Mouse (Mus musculus) lung, postnatal 25 days (tissue): ENCODE measurements around the gene 9930111J21Rik2.
"Not testable (repeated sequence)": the region's sequence is repeated elsewhere in the genome, so short reads cannot be mapped to it uniquely, and the experiment has no call there.

ENCODE experiments used
- DNase-seq: peaks from one replicate; pipeline ENCODE4 v3.0.0; 2022; ENCODE audit warnings: low spot score

The 9930111J21Rik2 gene

DNA sequence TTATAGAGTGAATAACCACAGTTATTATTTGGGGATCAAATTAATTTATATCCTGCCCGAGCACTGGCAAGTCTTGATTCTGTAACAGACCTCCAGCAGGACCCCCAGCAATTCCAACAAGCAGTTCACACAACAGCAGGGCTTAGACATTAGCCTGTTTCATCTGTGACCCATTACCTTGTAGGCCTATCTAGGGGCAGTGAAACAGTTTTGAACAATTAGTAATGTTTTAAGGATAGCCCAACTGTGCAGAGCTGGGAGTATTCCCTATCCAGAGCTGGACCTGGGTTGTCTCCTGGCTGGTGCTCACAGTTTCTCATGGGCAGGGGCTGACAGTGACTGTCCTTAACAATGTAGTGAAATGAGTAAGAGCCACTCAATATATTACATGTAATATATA lies 26.0 kb upstream of the 9930111J21Rik2 start:
- DNase-seq = no peak

DNA sequence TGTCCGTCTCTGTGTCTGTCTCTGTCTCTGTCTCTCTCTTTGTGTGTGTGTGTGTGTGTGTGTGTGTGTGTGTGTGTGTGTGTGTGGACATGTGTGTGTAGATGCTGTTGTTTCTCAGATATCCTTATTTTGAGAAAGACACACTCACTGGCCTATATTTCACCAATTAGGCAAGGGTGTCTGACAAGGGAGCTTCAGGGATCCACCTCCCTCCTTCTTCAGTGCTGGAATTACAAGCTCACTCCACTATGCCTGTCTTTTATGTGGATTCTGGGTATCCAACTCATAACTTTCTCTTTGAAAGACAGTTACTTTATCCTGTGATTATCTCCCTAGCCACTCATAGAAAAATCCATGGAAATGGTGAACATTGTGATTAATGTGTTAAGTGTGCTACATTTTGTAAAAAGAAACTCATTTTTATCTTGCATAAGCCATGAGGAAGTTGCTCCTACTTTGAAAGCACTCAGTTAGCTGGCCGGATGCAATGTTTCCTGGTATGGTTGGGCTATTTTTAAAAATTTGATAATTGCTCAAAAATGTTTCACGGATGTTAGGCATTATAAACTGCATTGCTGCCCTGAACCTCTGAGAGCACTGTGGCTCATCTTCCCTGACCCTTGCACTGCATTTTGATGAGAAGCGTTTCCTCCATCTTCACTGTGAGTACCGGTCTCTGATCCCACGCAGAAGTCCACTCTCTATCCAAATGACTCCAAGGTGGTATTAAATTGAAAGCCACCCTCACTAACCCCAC lies 25.1 kb upstream of the 9930111J21Rik2 start, which contains the start of gene Ifi47:
Gene Ifi47 (plus strand): TSS at position 587 of the 757 bp plus-strand sequence.
- peak; percentile 63 for DNase-seq

DNA sequence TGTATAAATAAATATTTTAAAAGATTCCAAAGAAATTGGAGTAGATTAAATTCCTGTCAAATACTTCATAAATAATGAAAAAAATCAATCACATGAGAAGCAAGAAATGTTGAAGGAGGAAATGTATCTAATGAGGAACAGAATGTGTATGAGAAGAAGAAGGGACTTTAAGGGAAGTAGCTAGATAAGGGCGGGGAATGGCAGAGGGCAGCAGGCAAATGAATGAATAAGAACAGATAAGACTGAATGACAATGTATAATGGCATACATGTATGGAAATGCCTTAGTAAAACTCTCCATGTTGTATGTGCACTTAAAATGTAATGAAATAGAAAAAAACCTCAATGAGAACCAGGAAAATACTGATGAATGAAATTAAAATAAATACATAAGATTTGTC lies 17.3 kb upstream of the 9930111J21Rik2 start:
- no peak for DNase-seq

GRCm38 (mm10) chr11:49063713-49064469 lies 12.8 kb upstream of the 9930111J21Rik2 start, which contains the start of gene Tgtp2:
Gene Tgtp2, minus strand, starts transcription at chr11:49064206.
- DNase-seq = peak; percentile 31

DNA sequence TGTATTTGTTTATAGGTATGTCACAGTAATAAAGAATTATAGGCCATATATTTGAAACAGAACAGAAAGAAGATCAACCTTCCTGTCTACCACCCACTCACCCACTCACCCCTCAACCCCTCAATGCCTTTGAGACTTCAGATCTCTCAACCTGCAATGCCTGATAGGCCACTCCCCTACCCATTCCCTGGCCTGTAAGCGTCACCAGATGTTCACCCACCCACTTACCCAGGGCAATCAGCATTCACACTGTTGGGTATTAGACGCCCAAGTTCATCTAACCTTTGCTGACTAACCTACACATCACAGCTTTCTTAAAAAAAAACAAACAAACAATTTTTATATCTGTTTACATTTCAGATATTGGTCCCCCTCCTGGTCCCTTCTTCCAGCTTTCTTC lies 10.8 kb upstream of the 9930111J21Rik2 start:
- DNase-seq = not testable (repeated sequence)

- not testable (repeated sequence) for DNase-seq
Observed at GRCm38 (mm10) chr11:49060061-49060460, 9.0 kb upstream of the 9930111J21Rik2 start.

DNA sequence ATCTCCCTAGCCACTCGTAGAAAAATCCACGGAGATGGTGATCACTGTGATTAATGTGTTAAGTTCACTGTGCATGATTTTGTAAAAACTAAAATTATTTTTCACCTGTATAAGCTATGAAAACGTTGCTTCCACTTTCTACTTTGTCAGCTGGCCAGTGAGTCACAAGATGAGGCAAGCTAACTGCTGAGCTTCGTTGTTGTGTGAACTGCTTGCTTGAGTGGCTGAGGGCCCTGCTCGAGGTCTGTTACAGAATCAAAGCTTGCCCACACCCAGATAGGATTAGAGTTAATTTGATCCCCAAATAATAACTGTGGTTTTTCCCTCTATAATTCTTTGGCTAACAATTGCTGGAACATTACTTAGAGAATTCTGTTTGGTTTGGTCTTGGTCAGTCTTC lies 852 bp upstream of the 9930111J21Rik2 start:
- not testable (repeated sequence) for DNase-seq

- not testable (repeated sequence) for DNase-seq
Observed at GRCm38 (mm10) chr11:49050064-49050463, 978 bp downstream of the 9930111J21Rik2 start.

DNA sequence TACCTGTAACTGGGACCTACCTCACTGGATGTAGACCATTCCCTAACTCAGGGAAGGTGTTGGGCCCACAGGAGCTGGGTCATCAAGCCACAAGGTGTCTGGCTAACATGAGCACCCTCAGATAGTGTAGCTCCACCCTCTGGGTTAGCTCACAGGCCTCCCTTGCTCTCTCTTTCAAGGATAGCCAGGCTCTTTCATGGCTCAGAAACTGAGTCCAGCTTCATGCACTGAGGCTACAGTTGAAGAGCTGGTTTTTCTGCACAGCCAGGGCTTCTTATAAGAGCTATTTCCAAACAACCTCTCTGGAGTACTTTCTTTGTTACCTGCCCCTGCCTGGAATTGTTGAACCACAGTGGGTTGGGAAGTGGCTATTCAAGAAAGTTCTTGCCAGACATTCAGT lies 39.0 kb downstream of the 9930111J21Rik2 start:
- DNase-seq = not testable (repeated sequence)

- DNase-seq = not testable (repeated sequence)
Observed at GRCm38 (mm10) chr11:49006785-49007184, 44.3 kb downstream of the 9930111J21Rik2 start.

GRCm38 (mm10) chr11:49006317-49006716 lies 44.7 kb downstream of the 9930111J21Rik2 start:
- DNase-seq = not testable (repeated sequence)

- DNase-seq = not testable (repeated sequence)
Observed at GRCm38 (mm10) chr11:49000411-49000810, 50.6 kb downstream of the 9930111J21Rik2 start.

GRCm38 (mm10) chr11:48994018-48994417 lies 57.0 kb downstream of the 9930111J21Rik2 start, which contains the start of gene Tgtp1:
Gene Tgtp1, minus strand, starts transcription at chr11:48994172.
- DNase-seq = not testable (repeated sequence)

- not testable (repeated sequence) for DNase-seq
Observed at GRCm38 (mm10) chr11:48993296-48993695, 57.7 kb downstream of the 9930111J21Rik2 start.

GRCm38 (mm10) chr11:48991740-48992520 lies 59.1 kb downstream of the 9930111J21Rik2 start, which contains the start of gene Gm12185:
Gene Gm12185, minus strand, starts transcription at chr11:48992226.
- not testable (repeated sequence) for DNase-seq

DNA sequence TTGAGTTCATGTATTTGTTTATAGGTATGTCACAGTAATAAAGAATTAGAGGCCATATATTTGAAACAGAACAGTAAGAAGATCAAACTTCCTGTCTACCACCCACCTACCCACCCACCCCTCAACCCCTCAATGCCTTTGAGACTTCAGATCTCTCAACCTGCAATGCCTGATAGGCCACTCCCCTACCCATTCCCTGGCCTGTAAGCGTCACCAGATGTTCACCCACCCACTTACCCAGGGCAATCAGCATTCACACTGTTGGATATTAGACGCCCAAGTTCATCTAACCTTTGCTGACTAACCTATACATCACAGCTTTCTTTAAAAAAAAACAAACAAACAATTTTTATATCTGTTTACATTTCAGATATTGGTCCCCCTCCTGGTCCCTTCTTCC lies 61.1 kb downstream of the 9930111J21Rik2 start:
- not testable (repeated sequence) for DNase-seq

DNA sequence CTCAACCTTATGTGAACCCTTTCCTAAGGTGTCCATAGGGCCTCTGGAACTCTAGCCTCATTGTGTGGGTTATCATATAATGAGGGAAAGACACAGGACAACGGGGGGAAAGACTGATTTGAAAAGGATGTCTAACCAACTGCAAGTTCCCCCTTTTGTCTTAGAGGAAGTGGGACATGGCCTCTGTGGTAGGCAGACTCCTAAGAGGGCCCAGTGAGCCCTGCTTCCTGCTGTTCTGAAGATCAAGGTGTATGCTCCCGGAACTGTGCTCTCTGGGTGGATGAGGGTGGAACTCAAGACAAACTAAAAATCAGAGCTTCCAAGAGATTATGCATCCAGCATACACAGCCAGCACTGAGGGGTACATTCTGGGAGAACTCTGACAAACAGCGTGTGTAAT lies 62.8 kb downstream of the 9930111J21Rik2 start:
- not testable (repeated sequence) for DNase-seq

DNA sequence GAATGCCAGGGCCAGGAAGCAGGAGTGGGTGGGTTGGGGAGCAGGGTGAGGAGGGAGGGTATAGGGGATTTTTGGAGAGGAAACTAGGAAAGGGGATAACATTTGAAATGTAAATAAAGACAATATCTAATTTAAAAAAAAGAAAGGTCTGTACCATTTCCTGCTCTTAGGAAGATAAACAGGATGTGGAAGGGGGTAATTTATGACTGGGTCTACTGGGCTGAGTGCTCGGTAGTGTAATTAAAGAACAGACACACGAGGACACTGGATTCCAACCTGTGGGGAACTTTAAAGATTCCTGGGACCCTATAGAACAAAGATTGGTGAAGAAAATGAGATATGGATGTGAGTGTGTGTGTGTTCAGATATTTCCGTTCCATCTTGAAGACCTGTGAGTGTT lies 68.2 kb downstream of the 9930111J21Rik2 start:
- not testable (repeated sequence) for DNase-seq

DNA sequence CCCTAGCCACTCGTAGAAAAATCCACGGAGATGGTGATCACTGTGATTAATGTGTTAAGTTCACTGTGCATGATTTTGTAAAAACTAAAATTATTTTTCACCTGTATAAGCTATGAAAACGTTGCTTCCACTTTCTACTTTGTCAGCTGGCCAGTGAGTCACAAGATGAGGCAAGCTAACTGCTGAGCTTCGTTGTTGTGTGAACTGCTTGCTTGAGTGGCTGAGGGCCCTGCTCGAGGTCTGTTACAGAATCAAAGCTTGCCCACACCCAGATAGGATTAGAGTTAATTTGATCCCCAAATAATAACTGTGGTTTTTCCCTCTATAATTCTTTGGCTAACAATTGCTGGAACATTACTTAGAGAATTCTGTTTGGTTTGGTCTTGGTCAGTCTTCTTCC lies 71.0 kb downstream of the 9930111J21Rik2 start:
- DNase-seq = not testable (repeated sequence)

- DNase-seq = not testable (repeated sequence)
Observed at GRCm38 (mm10) chr11:48979251-48979650, 71.8 kb downstream of the 9930111J21Rik2 start, which contains the start of gene 9930111J21Rik1. Gene 9930111J21Rik1, minus strand, starts transcription at chr11:48979398.

DNA sequence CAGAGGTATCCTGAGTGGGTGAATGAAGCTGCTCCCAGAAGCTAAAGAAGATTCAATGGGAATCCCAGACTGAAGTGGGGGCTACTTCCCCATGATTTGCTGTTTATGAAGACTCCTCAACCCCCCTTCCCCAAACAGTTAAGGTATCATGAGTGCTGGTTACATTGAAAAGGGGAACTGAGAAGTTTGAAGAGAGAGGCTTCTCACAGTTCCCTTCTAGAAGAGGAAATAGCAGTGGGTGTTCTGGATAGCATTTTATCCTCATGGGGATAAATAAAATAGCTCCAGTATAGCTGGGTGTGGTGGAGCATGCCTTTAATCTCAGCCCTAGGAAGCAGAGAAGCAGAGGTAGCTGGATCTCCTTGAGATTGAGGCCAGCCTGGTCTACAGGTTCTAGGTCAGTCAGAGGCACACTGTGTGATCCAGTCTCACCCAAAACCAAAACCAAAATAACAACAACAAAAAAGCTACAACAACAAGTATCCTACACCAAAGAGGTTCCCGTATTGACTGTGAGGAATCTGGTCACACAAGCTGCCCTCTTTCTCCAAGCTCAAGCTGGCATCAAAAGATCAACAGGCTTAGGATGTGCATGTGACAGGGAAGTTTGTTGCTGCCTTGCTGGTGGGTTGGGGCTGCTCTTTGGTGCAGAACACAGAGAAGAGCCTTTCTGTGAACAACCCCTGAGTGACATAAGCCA lies 72.7 kb downstream of the 9930111J21Rik2 start, which contains the start of gene Olfr56:
Gene Olfr56 (plus strand): TSS at position 650 of the 700 bp plus-strand sequence.
- not testable (repeated sequence) for DNase-seq
